Mouse (Mus musculus) adrenal gland, adult 10 weeks (tissue): ENCODE data around the gene B4galt1. TPM values are rescaled to one million over a fixed set of nuclear protein-coding genes. Genes with fewer than 3 reads are reported as not detected.

Source experiments
- polyA plus RNA-seq: library from polyadenylated mRNA; stranded (reverse); fragments of 350-450 nt; fragmentation: Illumina TruSeq; extraction: RNeasy Lipid Tissue Mini Kit (QIAGEN cat#74804); gene quantifications from one replicate; pipeline ENCODE4 v1.2.3, GENCODE M21; 2014; ENCODE audit warnings: low read depth, low replicate concordance

The B4galt1 gene
- 85.7 TPM for polyA plus RNA-seq

GRCm38 (mm10) chr4:40853565-40854386 is at the start of gene B4galt1:
B4galt1 (minus strand) TSS chr4:40854005.

GRCm38 (mm10) chr4:40757780-40758420 is 95.9 kb downstream of the B4galt1 start, which contains the start of gene Smu1:
Smu1 (minus strand) TSS chr4:40757923.

Other genes starting within 250 kb of the B4galt1 start
- 6.6 TPM for gene Aptx, start 150.8 kb downstream of the B4galt1 start, polyA plus RNA-seq
- gene Dnaja1, start 131.9 kb downstream of the B4galt1 start, polyA plus RNA-seq, result 1,503 TPM
- 175 TPM for gene Smu1, start 96.1 kb downstream of the B4galt1 start, polyA plus RNA-seq
- not detected for gene Spink4, start 66.0 kb upstream of the B4galt1 start, polyA plus RNA-seq
- gene Bag1, start 94.3 kb upstream of the B4galt1 start, polyA plus RNA-seq, result 638 TPM
- gene Chmp5, start 94.4 kb upstream of the B4galt1 start, polyA plus RNA-seq, result 254 TPM
- gene Nfx1, start 116.9 kb upstream of the B4galt1 start, polyA plus RNA-seq, result 115 TPM
- 10.9 TPM for gene Aqp7, start 194.1 kb upstream of the B4galt1 start, polyA plus RNA-seq
- not detected for gene Aqp3, start 244.2 kb upstream of the B4galt1 start, polyA plus RNA-seq